Mouse (Mus musculus) neural tube, embryonic 15.5 days (tissue): Measurements from ENCODE around the gene Pxt1. TPM values are rescaled to one million over a fixed set of nuclear protein-coding genes. Genes with fewer than 3 reads are reported as not detected.
"Not testable (repeated sequence)": the region's sequence is repeated elsewhere in the genome, so short reads cannot be mapped to it uniquely, and the experiment has no call there.

ENCODE experiments used
- ATAC-seq: fragments of 200-750 bp; cut with Nextera tagmentation; 2 replicates; pipeline ENCODE4 v1.8.0; 2017; ENCODE audit warnings: mild to moderate bottlenecking, moderate TSS enrichment, moderate library complexity; ENCODE audit not compliant: low FRiP score
- H3K27ac ChIP-seq: fragments of 300-500 bp; sonication (generic); replicated peaks from 2 replicates; pipeline ENCODE4 v1.5.1; 2015; ENCODE audit warnings: mild to moderate bottlenecking, inconsistent platforms
- H3K27me3 ChIP-seq: fragments of 300-500 bp; sonication (generic); replicated peaks from 2 replicates; pipeline ENCODE4 v1.6.1; 2015; ENCODE audit warnings: inconsistent platforms
- H3K36me3 ChIP-seq: fragments of 300-500 bp; sonication (generic); 2 replicates; pipeline ENCODE4 v1.6.1; 2015; ENCODE audit warnings: inconsistent platforms
- H3K4me1 ChIP-seq: fragments of 300-500 bp; sonication (generic); 2 replicates; pipeline ENCODE4 v1.6.1; 2015; ENCODE audit warnings: inconsistent platforms
- H3K4me2 ChIP-seq: fragments of 300-500 bp; sonication (generic); 2 replicates; pipeline ENCODE4 v1.6.1; 2015; ENCODE audit warnings: inconsistent platforms, mild to moderate bottlenecking, moderate library complexity
- H3K4me3 ChIP-seq: fragments of 300-500 bp; sonication (generic); replicated peaks from 2 replicates; pipeline ENCODE4 v1.5.1; 2015; ENCODE audit warnings: mild to moderate bottlenecking, inconsistent platforms
- H3K9ac ChIP-seq: fragments of 300-500 bp; sonication (generic); replicated peaks from 2 replicates; pipeline ENCODE4 v1.6.1; 2015; ENCODE audit warnings: mild to moderate bottlenecking, inconsistent platforms
- H3K9me3 ChIP-seq: fragments of 300-500 bp; sonication (generic); replicated peaks from 2 replicates; pipeline ENCODE4 v1.6.1; 2016; ENCODE audit warnings: inconsistent platforms
- WGBS: fragments of 180-500 bp; shearing (Covaris S2); methylation state at CpG from one replicate; pipeline ENCODE4 v1.1.7; 2015; ENCODE audit warnings: mixed read lengths; 5-methylcytosine and 5-hydroxymethylcytosine counted together
- polyA plus RNA-seq: library from polyadenylated mRNA; unstranded; fragments of >200 nt; fragmentation: Nextera tagmentation; extraction: Ambion mirVana; gene quantifications from 2 replicates; pipeline ENCODE4 v1.2.1, GENCODE M21; 2015

The Pxt1 gene
- 0.24 TPM in 1 of 2 replicates, not detected in the other for polyA plus RNA-seq

- WGBS: 92% methylated on average over 7 of the region's 7 CpGs
- no peak for ATAC-seq
- H3K4me3 ChIP-seq: no peak within 1 kb of the TSS
- H3K9ac ChIP-seq: no peak within 1 kb of the TSS
- no peaks in the 10 kb centered on the region for H3K4me1 ChIP-seq
- no peaks in the 10 kb centered on the region for H3K9me3 ChIP-seq
- H3K36me3 ChIP-seq: no peaks in the 10 kb centered on the region
- no peak within 1 kb of the TSS for H3K27ac ChIP-seq
- no peak within 1 kb of the TSS for H3K4me2 ChIP-seq
- H3K27me3 ChIP-seq: no peaks in the 10 kb centered on the region
Measured at GRCm38 (mm10) chr17:28943740-28944139, at the start of gene Pxt1. Gene Pxt1, minus strand, starts transcription at chr17:28943840.

GRCm38 (mm10) chr17:28993004-28993403 lies 49.4 kb upstream of the Pxt1 start:
- H3K4me3 ChIP-seq, H3K9me3 ChIP-seq, H3K4me1 ChIP-seq, H3K27ac ChIP-seq, H3K27me3 ChIP-seq, H3K4me2 ChIP-seq, ATAC-seq, H3K9ac ChIP-seq: not testable (repeated sequence)
- peaks cover 61% of the 10 kb centered on the region for H3K36me3 ChIP-seq
- 100% methylated on average over 1 of the region's 1 CpGs for WGBS

- no peaks in the 10 kb centered on the region for H3K27me3 ChIP-seq
- H3K4me3 ChIP-seq: no peak overlapping the region
- H3K9me3 ChIP-seq: no peaks in the 10 kb centered on the region
- H3K4me1 ChIP-seq: no peaks in the 10 kb centered on the region
- peaks cover 63% of the 10 kb centered on the region for H3K36me3 ChIP-seq
- no peak overlapping the region for H3K27ac ChIP-seq
- ATAC-seq: no peak
- H3K9ac ChIP-seq: no peak overlapping the region
- H3K4me2 ChIP-seq: no peak overlapping the region
- WGBS: 36% methylated on average over 7 of the region's 7 CpGs
Measured at GRCm38 (mm10) chr17:28992105-28992504, 48.5 kb upstream of the Pxt1 start.

GRCm38 (mm10) chr17:28991286-28991685 lies 47.6 kb upstream of the Pxt1 start:
- H3K4me1 ChIP-seq: no peaks in the 10 kb centered on the region
- no peak overlapping the region for H3K4me2 ChIP-seq
- WGBS: 93% methylated on average over 9 of the region's 9 CpGs
- H3K36me3 ChIP-seq: peaks cover 64% of the 10 kb centered on the region
- no peak overlapping the region for H3K4me3 ChIP-seq
- no peak for ATAC-seq
- H3K9ac ChIP-seq: no peak overlapping the region
- H3K9me3 ChIP-seq: no peaks in the 10 kb centered on the region
- H3K27me3 ChIP-seq: no peaks in the 10 kb centered on the region
- no peak overlapping the region for H3K27ac ChIP-seq

GRCm38 (mm10) chr17:28990060-28990459 lies 46.4 kb upstream of the Pxt1 start:
- no peak overlapping the region for H3K9ac ChIP-seq
- H3K4me1 ChIP-seq: no peaks in the 10 kb centered on the region
- peaks cover 68% of the 10 kb centered on the region for H3K36me3 ChIP-seq
- no peak overlapping the region for H3K4me2 ChIP-seq
- H3K4me3 ChIP-seq: no peak overlapping the region
- WGBS: 70% methylated on average over 4 of the region's 4 CpGs
- no peaks in the 10 kb centered on the region for H3K27me3 ChIP-seq
- ATAC-seq: no peak
- H3K27ac ChIP-seq: no peak overlapping the region
- no peaks in the 10 kb centered on the region for H3K9me3 ChIP-seq

- Histone ChIP-seq H3K36me3 (peaks cover 71% of the 10 kb centered on the region), H3K9me3 (no peaks in the 10 kb centered on the region), H3K4me3 (no peak overlapping the region), H3K27me3 (no peaks in the 10 kb centered on the region), H3K27ac (no peak overlapping the region), H3K4me1 (no peaks in the 10 kb centered on the region), H3K9ac (no peak overlapping the region), H3K4me2 (no peak overlapping the region)
- ATAC-seq: no peak
- 83% methylated on average over 3 of the region's 3 CpGs for WGBS
Measured at GRCm38 (mm10) chr17:28988996-28989395, 45.4 kb upstream of the Pxt1 start.

- H3K4me1 ChIP-seq: no peaks in the 10 kb centered on the region
- H3K9me3 ChIP-seq: no peaks in the 10 kb centered on the region
- H3K9ac ChIP-seq: no peak overlapping the region
Measured at GRCm38 (mm10) chr17:28988291-28988690, 44.7 kb upstream of the Pxt1 start.

GRCm38 (mm10) chr17:28987713-28988112 lies 44.1 kb upstream of the Pxt1 start:
- 0 out of 2 replicates have a peak, but pooled peaks cover 2% of the 10 kb centered on the region for H3K4me1 ChIP-seq
- H3K9ac ChIP-seq: no peak overlapping the region
- no peaks in the 10 kb centered on the region for H3K9me3 ChIP-seq
- no peak for ATAC-seq
- H3K36me3 ChIP-seq: peaks cover 83% of the 10 kb centered on the region
- H3K27ac ChIP-seq: no peak overlapping the region
- no peak overlapping the region for H3K4me2 ChIP-seq
- no peak overlapping the region for H3K4me3 ChIP-seq
- 73% methylated on average over 4 of the region's 4 CpGs for WGBS
- no peaks in the 10 kb centered on the region for H3K27me3 ChIP-seq

More at GRCm38 (mm10) chr17:28988291-28988690, 44.7 kb upstream of the Pxt1 start:
- WGBS: 90% methylated on average over 4 of the region's 4 CpGs
- no peak overlapping the region for H3K4me3 ChIP-seq
- peaks cover 78% of the 10 kb centered on the region for H3K36me3 ChIP-seq
- no peaks in the 10 kb centered on the region for H3K27me3 ChIP-seq
- no peak overlapping the region for H3K27ac ChIP-seq
- ATAC-seq: no peak
- H3K4me2 ChIP-seq: no peak overlapping the region

- Histone ChIP-seq H3K27ac (no peak overlapping the region), H3K4me2 (no peak overlapping the region), H3K9me3 (no peaks in the 10 kb centered on the region), H3K36me3 (peaks cover 92% of the 10 kb centered on the region), H3K27me3 (no peaks in the 10 kb centered on the region), H3K9ac (no peak overlapping the region), H3K4me1 (0 out of 2 replicates have a peak, but pooled peaks cover 2% of the 10 kb centered on the region), H3K4me3 (no peak overlapping the region)
- no peak for ATAC-seq
Measured at GRCm38 (mm10) chr17:28986833-28987232, 43.2 kb upstream of the Pxt1 start.

- H3K4me1 ChIP-seq: 0 out of 2 replicates have a peak, but pooled peaks cover 2% of the 10 kb centered on the region
- no peaks in the 10 kb centered on the region for H3K27me3 ChIP-seq
- ATAC-seq: no peak
- H3K9me3 ChIP-seq: no peaks in the 10 kb centered on the region
- 100% methylated on average over 1 of the region's 1 CpGs for WGBS
- peaks cover 84% of the 10 kb centered on the region for H3K36me3 ChIP-seq
- no peak overlapping the region for H3K4me3 ChIP-seq
- no peak overlapping the region for H3K9ac ChIP-seq
- no peak overlapping the region for H3K27ac ChIP-seq
- no peak overlapping the region for H3K4me2 ChIP-seq
Measured at GRCm38 (mm10) chr17:28984724-28985420, 41.2 kb upstream of the Pxt1 start.

- no peaks in the 10 kb centered on the region for H3K27me3 ChIP-seq
- WGBS: 65% methylated on average over 4 of the region's 4 CpGs
- no peak overlapping the region for H3K4me2 ChIP-seq
- no peak overlapping the region for H3K4me3 ChIP-seq
- ATAC-seq: no peak
- H3K27ac ChIP-seq: no peak overlapping the region
- peaks cover 81% of the 10 kb centered on the region for H3K36me3 ChIP-seq
- no peak overlapping the region for H3K9ac ChIP-seq
- H3K4me1 ChIP-seq: 0 out of 2 replicates have a peak, but pooled peaks cover 2% of the 10 kb centered on the region
- H3K9me3 ChIP-seq: no peaks in the 10 kb centered on the region
Measured at GRCm38 (mm10) chr17:28982591-28982990, 39.0 kb upstream of the Pxt1 start.

GRCm38 (mm10) chr17:28981081-28981480 lies 37.4 kb upstream of the Pxt1 start:
- Histone ChIP-seq H3K4me3 (no peak overlapping the region), H3K4me1 (0 out of 2 replicates have a peak, but pooled peaks cover 2% of the 10 kb centered on the region), H3K36me3 (peaks cover 80% of the 10 kb centered on the region), H3K4me2 (no peak overlapping the region), H3K27ac (no peak overlapping the region), H3K9me3 (no peaks in the 10 kb centered on the region), H3K9ac (no peak overlapping the region), H3K27me3 (no peaks in the 10 kb centered on the region)
- ATAC-seq: no peak
- WGBS: 84% methylated on average over 4 of the region's 4 CpGs
